Mouse (Mus musculus) heart, postnatal 0 days (tissue): Measurements from ENCODE around the gene Casp3.

ENCODE experiments used
- CTCF ChIP-seq: IDR thresholded peaks from 2 replicates; pipeline ENCODE4 v1.5.1; 2016; ENCODE audit warnings: antibody characterized with exemption, control low read depth, low read depth
- EP300 ChIP-seq: IDR thresholded peaks from 2 replicates; pipeline ENCODE4 v1.6.1; 2016; ENCODE audit warnings: antibody characterized with exemption, low read depth

- TF ChIP-seq CTCF = no peak
- TF ChIP-seq EP300 = no peak
Measured at GRCm38 (mm10) chr8:46588663-46589062, 28.4 kb upstream of the Casp3 start.
